30 mouse cellular contexts compared by ENCODE assay signal in genomic region chr12:102180371-102181074, GRCm38 (mm10). TPM values are rescaled to one million over a fixed set of nuclear protein-coding genes. Genes with fewer than 3 reads are reported as not detected.
DNase-seq lines count a peak whose midpoint lies in the region; ATAC-seq and TF ChIP-seq lines count a peak whose summit lies in the region.
"Had no signal": no experiment of that assay in that cellular context is flagged by ENCODE, and none has a peak within 500 bp of the region (broad histone marks: within the 10 kb centered on the region; RNA-seq: fewer than 3 reads in every experiment).

No protein-coding gene starts in this region.

- no peak overlapping the region for H3K9ac ChIP-seq in midbrain, postnatal 0 days (replicated peaks; ENCODE audit: low read length, poor library complexity, severe bottlenecking)
- H3K9ac ChIP-seq in midbrain, embryonic 14.5 days (replicated peaks; ENCODE audit: low read length): no peak overlapping the region
- H3K9ac ChIP-seq in lung, embryonic 16.5 days (ENCODE audit: low read length): no peak overlapping the region
- H3K9ac ChIP-seq: embryonic facial prominence, embryonic 13.5 days; forebrain, embryonic 12.5 days; forebrain, embryonic 15.5 days; heart, embryonic 12.5 days; heart, embryonic 15.5 days; hindbrain, embryonic 14.5 days had no signal

- no peaks in the 10 kb centered on the region for H3K36me3 ChIP-seq in midbrain, postnatal 0 days (ENCODE audit: insufficient read depth, low read length)
- no peaks in the 10 kb centered on the region for H3K36me3 ChIP-seq in midbrain, embryonic 14.5 days (ENCODE audit: control insufficient read depth, insufficient read depth, low read length)
- H3K36me3 ChIP-seq in lung, embryonic 16.5 days (ENCODE audit: control insufficient read depth, insufficient read depth, low read length): no peaks in the 10 kb centered on the region
- H3K36me3 ChIP-seq: embryonic facial prominence, embryonic 10.5 days; embryonic facial prominence, embryonic 13.5 days; forebrain, embryonic 12.5 days; forebrain, embryonic 15.5 days; heart, embryonic 12.5 days; heart, embryonic 15.5 days; hindbrain, embryonic 10.5 days had no signal

- no peak overlapping the region for H3K4me2 ChIP-seq in midbrain, postnatal 0 days (ENCODE audit: low read depth, low read length, poor library complexity, severe bottlenecking)
- no peak overlapping the region for H3K4me2 ChIP-seq in midbrain, embryonic 14.5 days (ENCODE audit: low read length)
- peak overlapping the region; percentile 34 for H3K4me2 ChIP-seq in lung, embryonic 16.5 days (ENCODE audit: low read depth, low read length)
- H3K4me2 ChIP-seq: embryonic facial prominence, embryonic 13.5 days; forebrain, embryonic 12.5 days; forebrain, embryonic 15.5 days; heart, embryonic 12.5 days; heart, embryonic 15.5 days; hindbrain, embryonic 14.5 days had no signal

- H3K4me1 ChIP-seq in midbrain, postnatal 0 days (ENCODE audit: insufficient read depth, low read length): 0 out of 2 replicates have a peak, but pooled peaks cover 2% of the 10 kb centered on the region
- H3K4me1 ChIP-seq in midbrain, embryonic 14.5 days (ENCODE audit: control insufficient read depth, insufficient read depth, low read length): peaks cover 11% of the 10 kb centered on the region
- peaks cover 26% of the 10 kb centered on the region for H3K4me1 ChIP-seq in lung, embryonic 16.5 days (replicated peaks; ENCODE audit: control insufficient read depth, insufficient read depth, low read length)
- H3K4me1 ChIP-seq: embryonic facial prominence, embryonic 10.5 days; embryonic facial prominence, embryonic 13.5 days; forebrain, embryonic 12.5 days; forebrain, embryonic 15.5 days; heart, embryonic 12.5 days; heart, embryonic 15.5 days; hindbrain, embryonic 10.5 days had no signal

- whole genome bisulfite sequencing in midbrain, postnatal 0 days: 75% methylated on average over 18 of the region's 18 CpGs
- WGBS in midbrain, embryonic 14.5 days: 86% methylated on average over 18 of the region's 18 CpGs
- 45% methylated on average over 18 of the region's 18 CpGs for WGBS in lung, embryonic 16.5 days

- no peak overlapping the region for H3K4me3 ChIP-seq in midbrain, postnatal 0 days (ENCODE audit: low read depth, low read length)
- H3K4me3 ChIP-seq in midbrain, embryonic 14.5 days (replicated peaks; ENCODE audit: low read depth, low read length): no peak overlapping the region
- H3K4me3 ChIP-seq in lung, embryonic 16.5 days (ENCODE audit: low read length): no peak overlapping the region
- H3K4me3 ChIP-seq: embryonic facial prominence, embryonic 10.5 days; embryonic facial prominence, embryonic 13.5 days; erythroblast, embryonic 14.5 days; forebrain, embryonic 12.5 days; forebrain, embryonic 15.5 days; gastrocnemius, adult 2 months; heart, embryonic 12.5 days; heart, embryonic 15.5 days; hindbrain, embryonic 10.5 days had no signal

- no peaks in the 10 kb centered on the region for H3K27me3 ChIP-seq in midbrain, postnatal 0 days (ENCODE audit: insufficient read depth, low read length)
- H3K27me3 ChIP-seq in midbrain, embryonic 14.5 days (ENCODE audit: control insufficient read depth, insufficient read depth, low read length): no peaks in the 10 kb centered on the region
- no peaks in the 10 kb centered on the region for H3K27me3 ChIP-seq in lung, embryonic 16.5 days (ENCODE audit: control insufficient read depth, insufficient read depth, low read depth, low read length)
- H3K27me3 ChIP-seq: embryonic facial prominence, embryonic 13.5 days; forebrain, embryonic 12.5 days; forebrain, embryonic 15.5 days; heart, embryonic 15.5 days had no signal

- 0 out of 2 replicates have a peak overlapping the region, but pooled peaks have one; percentile 32 for H3K27ac ChIP-seq in midbrain, postnatal 0 days (ENCODE audit: low read depth, low read length)
- no peak overlapping the region for H3K27ac ChIP-seq in midbrain, embryonic 14.5 days (replicated peaks; ENCODE audit: low read depth, low read length)
- H3K27ac ChIP-seq in lung, embryonic 16.5 days (ENCODE audit: low read length): peak overlapping the region; percentile 72
- H3K27ac ChIP-seq: embryonic facial prominence, embryonic 10.5 days; embryonic facial prominence, embryonic 13.5 days; forebrain, embryonic 12.5 days; forebrain, embryonic 15.5 days; gastrocnemius, adult 2 months; heart, embryonic 15.5 days; hindbrain, embryonic 10.5 days; hindbrain, embryonic 14.5 days; hindbrain, postnatal 0 days had no signal

- no peak for DNase-seq in midbrain, postnatal 0 days (ENCODE audit: low spot score)
- no peak for DNase-seq in midbrain, embryonic 14.5 days
- peak; percentile 39 for DNase-seq in lung, postnatal 14 days
- peak; percentile 43 to 82 for DNase-seq in lung, postnatal 4 days
- no peak for DNase-seq in thymus, postnatal 0 days (ENCODE audit: low spot score)
- no peak for DNase-seq in embryo, embryonic 10.5 days (ENCODE audit: low spot score)
- DNase-seq in frontal cortex, postnatal 10 days (ENCODE audit: low spot score in 2 of 2): no peak
- DNase-seq: adrenal gland, adult 8-10 months; adrenal gland, postnatal 25 days; cerebellum, adult 18-20 months; cerebellum, adult 9-10 months; cerebellum, postnatal 14 days; embryo, embryonic 11 days; gastrocnemius, adult 2 months; gastrocnemius, postnatal 14 days; heart, adult 18-20 months; heart, postnatal 10 days; heart, postnatal 36 days had no signal

- ATAC-seq in midbrain, postnatal 0 days (ENCODE audit: low FRiP score): no peak
- ATAC-seq in midbrain, embryonic 14.5 days (ENCODE audit: low FRiP score, low TSS enrichment): no peak
- peak; percentile 91 for ATAC-seq in lung, embryonic 16.5 days (ENCODE audit: low read depth)
- ATAC-seq: activated CD4-positive, CD25-positive, alpha-beta regulatory T cell, adult 4 months; forebrain, embryonic 15.5 days; hindbrain, postnatal 0 days had no signal

- H3K9me3 ChIP-seq in midbrain, postnatal 0 days (ENCODE audit: low read length): no peaks in the 10 kb centered on the region
- no peaks in the 10 kb centered on the region for H3K9me3 ChIP-seq in midbrain, embryonic 14.5 days (ENCODE audit: control insufficient read depth, low read length)
- H3K9me3 ChIP-seq in lung, embryonic 16.5 days (ENCODE audit: control insufficient read depth, low read length): no peaks in the 10 kb centered on the region
- H3K9me3 ChIP-seq: embryonic facial prominence, embryonic 10.5 days; embryonic facial prominence, embryonic 13.5 days; forebrain, embryonic 12.5 days; forebrain, embryonic 15.5 days; heart, embryonic 12.5 days; heart, embryonic 15.5 days; hindbrain, embryonic 10.5 days had no signal

- TF ChIP-seq CTCF in midbrain, postnatal 0 days (IDR thresholded peaks at IDR 0.05): no peak

RNA-seq across cellular contexts. Expression of gene Slc24a4, which starts 52.0 kb away (rescaled TPM):
- total RNA-seq in midbrain, postnatal 0 days (2014; rRNA removed): 5.0 and 5.3 TPM in 2 replicates
- 2.4 and 2.6 TPM in 2 replicates for polyA plus RNA-seq in midbrain, postnatal 0 days (2015; fragmentation: Nextera tagmentation; extraction: Ambion mirVana)
- polyA plus RNA-seq in midbrain, embryonic 14.5 days (2014; fragmentation: Nextera tagmentation; extraction: Ambion mirVana): 0.89 and 1.2 TPM in 2 replicates
- 3.1 and 4.3 TPM in 2 replicates for polyA plus RNA-seq in lung, embryonic 16.5 days (2015; fragmentation: Nextera tagmentation; extraction: Ambion mirVana)
- 1.1 and 1.6 TPM in 2 replicates for polyA plus RNA-seq in thymus, postnatal 0 days (2015; fragmentation: Nextera tagmentation; extraction: Ambion mirVana)
- total RNA-seq: gastrocnemius, adult 2 months had no signal
- polyA plus RNA-seq: activated CD4-positive, CD25-positive, alpha-beta regulatory T cell, adult 4 months; erythroblast, embryonic 14.5 days had no signal

Comparison
In these comparisons a context has a peak if more than half of its experiments do, and no peak if none do; other contexts are left out.
1. DNase-seq: peak in lung, postnatal 14 days (single experiment) and lung, postnatal 4 days (2 of 2); none in midbrain, postnatal 0 days (single experiment), midbrain, embryonic 14.5 days (single experiment), thymus, postnatal 0 days (single experiment), embryo, embryonic 10.5 days (single experiment) and frontal cortex, postnatal 10 days (0 of 2).